Mouse (Mus musculus) lung, embryonic 15.5 days (tissue): ENCODE results near the gene Rnd1. TPM values are rescaled to one million over a fixed set of nuclear protein-coding genes. Genes with fewer than 3 reads are reported as not detected.

Experiments used
- ATAC-seq: fragments of 200-750 bp; cut with Nextera tagmentation; 2 replicates; pipeline ENCODE4 v1.8.0; 2017; ENCODE audit warnings: moderate number of reproducible peaks, borderline replicate concordance; ENCODE audit not compliant: low FRiP score, low TSS enrichment; ENCODE audit errors: extremely low read depth
- H3K27ac ChIP-seq: fragments of 300-500 bp; sonication (generic); 2 replicates; pipeline ENCODE4 v1.5.1; 2015; ENCODE audit warnings: moderate library complexity, mild to moderate bottlenecking, inconsistent platforms
- H3K27me3 ChIP-seq: fragments of 300-500 bp; sonication (generic); 2 replicates; pipeline ENCODE4 v1.6.1; 2015; ENCODE audit warnings: inconsistent platforms
- H3K36me3 ChIP-seq: fragments of 300-500 bp; sonication (generic); 2 replicates; pipeline ENCODE4 v1.6.1; 2015; ENCODE audit warnings: inconsistent platforms
- H3K4me1 ChIP-seq: fragments of 300-500 bp; sonication (generic); 2 replicates; pipeline ENCODE4 v1.6.1; 2015; ENCODE audit warnings: inconsistent platforms
- H3K4me2 ChIP-seq: fragments of 300-500 bp; sonication (generic); 2 replicates; pipeline ENCODE4 v1.6.1; 2015; ENCODE audit warnings: inconsistent platforms, mild to moderate bottlenecking, moderate library complexity
- H3K4me3 ChIP-seq: fragments of 300-500 bp; sonication (generic); 2 replicates; pipeline ENCODE4 v1.5.1; 2015; ENCODE audit warnings: mild to moderate bottlenecking, inconsistent platforms
- H3K9ac ChIP-seq: fragments of 300-500 bp; sonication (generic); 2 replicates; pipeline ENCODE4 v1.6.1; 2015; ENCODE audit warnings: inconsistent platforms
- H3K9me3 ChIP-seq: fragments of 300-500 bp; sonication (generic); 2 replicates; pipeline ENCODE4 v1.6.1; 2016; ENCODE audit warnings: inconsistent platforms
- WGBS: fragments of 180-500 bp; shearing (Covaris S2); methylation state at CpG from one replicate; pipeline ENCODE4 v1.1.7; 2015; 5-methylcytosine and 5-hydroxymethylcytosine counted together
- polyA plus RNA-seq: library from polyadenylated mRNA; unstranded; fragments of >200 nt; fragmentation: Nextera tagmentation; extraction: Ambion mirVana; gene quantifications from 2 replicates; pipeline ENCODE4 v1.2.1, GENCODE M21; 2015

Rnd1 gene
- polyA plus RNA-seq, 1 experiment from 2014 or later: 0.92 TPM

GRCm38 (mm10) chr15:98633822-98634470, 43.3 kb downstream of the Rnd1 start:
- no peak for ATAC-seq
- Histone ChIP-seq H3K9ac (peak overlapping the region; percentile 74), H3K4me3 (peak overlapping the region; percentile 88), H3K36me3 (no peaks in the 10 kb centered on the region), H3K27me3 (peaks cover 56% of the 10 kb centered on the region), H3K4me1 (peaks cover 67% of the 10 kb centered on the region), H3K9me3 (no peaks in the 10 kb centered on the region), H3K27ac (peak overlapping the region; percentile 77; the same call in 1 of the 2 replicates), H3K4me2 (peak overlapping the region; percentile 95)
- WGBS: 2% methylated on average over 25 of the region's 25 CpGs

GRCm38 (mm10) chr15:98632921-98633320, 44.3 kb downstream of the Rnd1 start:
- no peak for ATAC-seq
- H3K4me1 ChIP-seq: peaks cover 76% of the 10 kb centered on the region
- H3K27me3 ChIP-seq: peaks cover 56% of the 10 kb centered on the region
- peak overlapping the region; percentile 43 for H3K9ac ChIP-seq
- 0% methylated on average over 4 of the region's 4 CpGs for WGBS
- H3K4me2 ChIP-seq: peak overlapping the region; percentile 95
- no peaks in the 10 kb centered on the region for H3K36me3 ChIP-seq
- H3K4me3 ChIP-seq: peak overlapping the region; percentile 88; the same call in 1 of the 2 replicates
- H3K9me3 ChIP-seq: no peaks in the 10 kb centered on the region
- no peak overlapping the region for H3K27ac ChIP-seq

- peak overlapping the region; percentile 58 for H3K27ac ChIP-seq
- peak; percentile 53; the same call in 1 of the 2 replicates for ATAC-seq
- WGBS: 2% methylated on average over 23 of the region's 25 CpGs
- peaks cover 76% of the 10 kb centered on the region for H3K4me1 ChIP-seq
- H3K9me3 ChIP-seq: no peaks in the 10 kb centered on the region
- peak overlapping the region; percentile 88 for H3K4me3 ChIP-seq
- H3K9ac ChIP-seq: peak overlapping the region; percentile 43
- H3K4me2 ChIP-seq: peak overlapping the region; percentile 95
- peaks cover 56% of the 10 kb centered on the region for H3K27me3 ChIP-seq
- H3K36me3 ChIP-seq: no peaks in the 10 kb centered on the region
Observed at GRCm38 (mm10) chr15:98632107-98632744, 45.0 kb downstream of the Rnd1 start.

- 1% methylated on average over 18 of the region's 18 CpGs for WGBS
- Histone ChIP-seq H3K4me3 (peak overlapping the region; percentile 88), H3K9ac (0 out of 2 replicates have a peak overlapping the region, but pooled peaks have one; percentile 14), H3K4me1 (peaks cover 72% of the 10 kb centered on the region), H3K9me3 (no peaks in the 10 kb centered on the region), H3K36me3 (no peaks in the 10 kb centered on the region), H3K4me2 (peak overlapping the region; percentile 95), H3K27ac (peak overlapping the region; percentile 58), H3K27me3 (peaks cover 53% of the 10 kb centered on the region)
- ATAC-seq: 0 out of 2 replicates have a peak, but pooled peaks have one; percentile 1
Observed at GRCm38 (mm10) chr15:98631493-98631892, 45.8 kb downstream of the Rnd1 start.

GRCm38 (mm10) chr15:98630540-98630939, 46.7 kb downstream of the Rnd1 start, which contains the start of gene Cacnb3:
Gene Cacnb3 (plus strand): TSS chr15:98630840.
- no peak for ATAC-seq
- Histone ChIP-seq H3K9ac (0 out of 2 replicates have a peak within 1 kb of the TSS, but pooled peaks have one; percentile 14), H3K9me3 (no peaks in the 10 kb centered on the region), H3K36me3 (no peaks in the 10 kb centered on the region), H3K4me1 (peaks cover 63% of the 10 kb centered on the region), H3K4me2 (peak within 1 kb of the TSS; percentile 95), H3K27ac (peak within 1 kb of the TSS; percentile 58; the same call in 1 of the 2 replicates), H3K4me3 (peak within 1 kb of the TSS; percentile 88), H3K27me3 (peaks cover 45% of the 10 kb centered on the region)
- WGBS: 46% methylated on average over 4 of the region's 4 CpGs

- WGBS: 28% methylated on average over 6 of the region's 6 CpGs
- Histone ChIP-seq H3K9me3 (no peaks in the 10 kb centered on the region), H3K4me1 (peaks cover 58% of the 10 kb centered on the region), H3K9ac (no peak overlapping the region), H3K4me2 (no peak overlapping the region), H3K27me3 (peaks cover 43% of the 10 kb centered on the region), H3K27ac (peak overlapping the region; percentile 54), H3K4me3 (no peak overlapping the region), H3K36me3 (no peaks in the 10 kb centered on the region)
- ATAC-seq: no peak
Observed at GRCm38 (mm10) chr15:98629464-98629863, 47.8 kb downstream of the Rnd1 start.

- peak; percentile 40; the same call in 1 of the 2 replicates for ATAC-seq
- H3K4me3 ChIP-seq: peak overlapping the region; percentile 4; the same call in 1 of the 2 replicates
- no peaks in the 10 kb centered on the region for H3K36me3 ChIP-seq
- no peaks in the 10 kb centered on the region for H3K9me3 ChIP-seq
- peak overlapping the region; percentile 53 for H3K4me2 ChIP-seq
- 8% methylated on average over 20 of the region's 20 CpGs for WGBS
- peaks cover 51% of the 10 kb centered on the region for H3K4me1 ChIP-seq
- H3K9ac ChIP-seq: 0 out of 2 replicates have a peak overlapping the region, but pooled peaks have one; percentile 18
- H3K27me3 ChIP-seq: peaks cover 35% of the 10 kb centered on the region
- H3K27ac ChIP-seq: peak overlapping the region; percentile 54
Observed at GRCm38 (mm10) chr15:98628589-98629254, 48.5 kb downstream of the Rnd1 start.

GRCm38 (mm10) chr15:98626487-98627212, 50.6 kb downstream of the Rnd1 start:
- Histone ChIP-seq H3K27me3 (peaks cover 20% of the 10 kb centered on the region), H3K9me3 (no peaks in the 10 kb centered on the region), H3K4me2 (no peak overlapping the region), H3K4me3 (no peak overlapping the region), H3K4me1 (peaks cover 32% of the 10 kb centered on the region), H3K36me3 (no peaks in the 10 kb centered on the region), H3K9ac (no peak overlapping the region), H3K27ac (no peak overlapping the region)
- ATAC-seq: no peak
- 80% methylated on average over 7 of the region's 7 CpGs for WGBS

- H3K4me1 ChIP-seq: peaks cover 27% of the 10 kb centered on the region
Observed at GRCm38 (mm10) chr15:98626078-98626477, 51.2 kb downstream of the Rnd1 start.

GRCm38 (mm10) chr15:98623361-98623821, 53.9 kb downstream of the Rnd1 start:
- H3K4me2 ChIP-seq: no peak overlapping the region
- peaks cover 5% of the 10 kb centered on the region for H3K27me3 ChIP-seq
- no peak for ATAC-seq
- no peak overlapping the region for H3K9ac ChIP-seq
- H3K4me3 ChIP-seq: no peak overlapping the region
- WGBS: 58% methylated on average over 5 of the region's 5 CpGs
- no peak overlapping the region for H3K27ac ChIP-seq
- no peaks in the 10 kb centered on the region for H3K36me3 ChIP-seq
- no peaks in the 10 kb centered on the region for H3K9me3 ChIP-seq
- H3K4me1 ChIP-seq: peaks cover 3% of the 10 kb centered on the region

More at GRCm38 (mm10) chr15:98626078-98626477, 51.2 kb downstream of the Rnd1 start:
- H3K9me3 ChIP-seq: no peaks in the 10 kb centered on the region
- no peak overlapping the region for H3K27ac ChIP-seq
- no peak for ATAC-seq
- H3K4me2 ChIP-seq: no peak overlapping the region
- 34% methylated on average over 8 of the region's 8 CpGs for WGBS
- no peak overlapping the region for H3K4me3 ChIP-seq
- no peak overlapping the region for H3K9ac ChIP-seq
- H3K36me3 ChIP-seq: no peaks in the 10 kb centered on the region
- peaks cover 19% of the 10 kb centered on the region for H3K27me3 ChIP-seq

GRCm38 (mm10) chr15:98622721-98623120, 54.5 kb downstream of the Rnd1 start:
- peaks cover 5% of the 10 kb centered on the region for H3K27me3 ChIP-seq
- no peak overlapping the region for H3K9ac ChIP-seq
- H3K4me2 ChIP-seq: no peak overlapping the region
- H3K4me1 ChIP-seq: no peaks in the 10 kb centered on the region
- H3K36me3 ChIP-seq: no peaks in the 10 kb centered on the region
- ATAC-seq: no peak
- no peaks in the 10 kb centered on the region for H3K9me3 ChIP-seq
- 26% methylated on average over 6 of the region's 6 CpGs for WGBS
- no peak overlapping the region for H3K4me3 ChIP-seq
- H3K27ac ChIP-seq: no peak overlapping the region
